Mouse (Mus musculus): ENCODE results near the gene Tpcn1. TPM values are rescaled to one million over a fixed set of nuclear protein-coding genes. Genes with fewer than 3 reads are reported as not detected.

Tpcn1 gene
- total RNA-seq, 2 experiments from 2014 or later: 36.0 to 37.9 TPM

- no peak for DNase-seq (ENCODE audit: low spot score)
- intact Hi-C loops (cut with DNase I): no loop called here
These were observed 23.1 kb downstream of the Tpcn1 start for GRCm38 (mm10) chr5:120565171-120565905.

- intact Hi-C loops (cut with DNase I): loop anchor here (1.0 kb wide), 1 partner anchor 14 kb away; no protein-coding TSS in a partner anchor
- DNase-seq (ENCODE audit: low spot score): no peak
These were observed 24.6 kb downstream of the Tpcn1 start for GRCm38 (mm10) chr5:120563914-120564311.

GRCm38 (mm10) chr5:120562956-120563913 lies 25.2 kb downstream of the Tpcn1 start:
- intact Hi-C loops (cut with DNase I): no loop called here
- peak; percentile 59 for DNase-seq (ENCODE audit: low spot score)

- DNase-seq (ENCODE audit: low spot score): peak; percentile 75
- intact Hi-C loops (cut with DNase I): no loop called here
These were observed 27.7 kb downstream of the Tpcn1 start for GRCm38 (mm10) chr5:120560616-120561311.

- intact Hi-C loops (cut with DNase I): no loop called here
- DNase-seq (ENCODE audit: low spot score): no peak
These were observed 28.3 kb downstream of the Tpcn1 start for GRCm38 (mm10) chr5:120560129-120560615.

- DNase-seq (ENCODE audit: low spot score): no peak
- intact Hi-C loops (cut with DNase I): loop anchor here (10.0 kb wide), 1 partner anchor 46 kb away; no protein-coding TSS in a partner anchor
These were observed 29.7 kb downstream of the Tpcn1 start for GRCm38 (mm10) chr5:120558762-120559161.

- intact Hi-C loops (cut with DNase I): loop anchor here (10.0 kb wide), 1 partner anchor 47 kb away; no protein-coding TSS in a partner anchor
- no peak for DNase-seq (ENCODE audit: low spot score)
These were observed 30.4 kb downstream of the Tpcn1 start for GRCm38 (mm10) chr5:120558041-120558440.

GRCm38 (mm10) chr5:120555871-120556270 lies 32.6 kb downstream of the Tpcn1 start:
- no peak for DNase-seq (ENCODE audit: low spot score)
- intact Hi-C loops (cut with DNase I): loop anchor here (10.0 kb wide), 1 partner anchor 49 kb away; no protein-coding TSS in a partner anchor

- DNase-seq (ENCODE audit: low spot score): no peak
- intact Hi-C loops (cut with DNase I): loop anchor here (10.0 kb wide), 1 partner anchor 54 kb away; no protein-coding TSS in a partner anchor
These were observed 37.8 kb downstream of the Tpcn1 start for GRCm38 (mm10) chr5:120550673-120551072.

- intact Hi-C loops (cut with DNase I): loop anchor here (10.0 kb wide), 1 partner anchor 55 kb away; no protein-coding TSS in a partner anchor
- DNase-seq (ENCODE audit: low spot score): no peak
These were observed 38.3 kb downstream of the Tpcn1 start for GRCm38 (mm10) chr5:120550137-120550536.

- intact Hi-C loops (cut with DNase I): no loop called here
- DNase-seq (ENCODE audit: low spot score): no peak
These were observed 40.1 kb downstream of the Tpcn1 start for GRCm38 (mm10) chr5:120548236-120548850.

GRCm38 (mm10) chr5:120536632-120537031 lies 51.8 kb downstream of the Tpcn1 start:
- no peak for DNase-seq (ENCODE audit: low spot score)
- intact Hi-C loops (cut with DNase I): no loop called here

- DNase-seq (ENCODE audit: low spot score): no peak
- intact Hi-C loops (cut with DNase I): no loop called here
These were observed 52.4 kb downstream of the Tpcn1 start for GRCm38 (mm10) chr5:120536046-120536445.

GRCm38 (mm10) chr5:120534686-120535075 lies 53.8 kb downstream of the Tpcn1 start:
- DNase-seq (ENCODE audit: low spot score): no peak
- intact Hi-C loops (cut with DNase I): no loop called here

GRCm38 (mm10) chr5:120534071-120534685 lies 54.3 kb downstream of the Tpcn1 start:
- DNase-seq (ENCODE audit: low spot score): no peak
- intact Hi-C loops (cut with DNase I): no loop called here

- no peak for DNase-seq (ENCODE audit: low spot score)
- intact Hi-C loops (cut with DNase I): no loop called here
These were observed 56.8 kb downstream of the Tpcn1 start for GRCm38 (mm10) chr5:120531631-120532030.

- intact Hi-C loops (cut with DNase I): no loop called here
These were observed 61.0 kb downstream of the Tpcn1 start for GRCm38 (mm10) chr5:120527296-120527964.

GRCm38 (mm10) chr5:120526311-120526710 lies 62.2 kb downstream of the Tpcn1 start:
- intact Hi-C loops (cut with DNase I): no loop called here
- no peak for DNase-seq (ENCODE audit: low spot score)

More at GRCm38 (mm10) chr5:120527296-120527964, 61.0 kb downstream of the Tpcn1 start:
- DNase-seq (ENCODE audit: low spot score): no peak

Measured in heart, postnatal 25 days (tissue).